Mouse (Mus musculus): Measurements from ENCODE around the gene Gm49673.
"Not testable (repeated sequence)": the region's sequence is repeated elsewhere in the genome, so short reads cannot be mapped to it uniquely, and the experiment has no call there.

Gm49673 gene

GRCm38 (mm10) chr17:8147439-8148316 is at the start of gene Gm49673, which contains the start of gene Rnaset2a:
Gm49673 (minus strand) TSS chr17:8147788.
Rnaset2a (minus strand) TSS chr17:8148097.
- not testable (repeated sequence) for H3K27me3 ChIP-seq (ENCODE audit: insufficient read depth, low read length); H3K36me3 ChIP-seq (ENCODE audit: insufficient read depth, low read length); H3K4me1 ChIP-seq (replicated peaks; ENCODE audit: low read depth, low read length); H3K9me3 ChIP-seq (ENCODE audit: low read length)
- H3K4me3 ChIP-seq (replicated peaks; ENCODE audit: low read length) = peak within 1 kb of the TSS; percentile 78

DNA sequence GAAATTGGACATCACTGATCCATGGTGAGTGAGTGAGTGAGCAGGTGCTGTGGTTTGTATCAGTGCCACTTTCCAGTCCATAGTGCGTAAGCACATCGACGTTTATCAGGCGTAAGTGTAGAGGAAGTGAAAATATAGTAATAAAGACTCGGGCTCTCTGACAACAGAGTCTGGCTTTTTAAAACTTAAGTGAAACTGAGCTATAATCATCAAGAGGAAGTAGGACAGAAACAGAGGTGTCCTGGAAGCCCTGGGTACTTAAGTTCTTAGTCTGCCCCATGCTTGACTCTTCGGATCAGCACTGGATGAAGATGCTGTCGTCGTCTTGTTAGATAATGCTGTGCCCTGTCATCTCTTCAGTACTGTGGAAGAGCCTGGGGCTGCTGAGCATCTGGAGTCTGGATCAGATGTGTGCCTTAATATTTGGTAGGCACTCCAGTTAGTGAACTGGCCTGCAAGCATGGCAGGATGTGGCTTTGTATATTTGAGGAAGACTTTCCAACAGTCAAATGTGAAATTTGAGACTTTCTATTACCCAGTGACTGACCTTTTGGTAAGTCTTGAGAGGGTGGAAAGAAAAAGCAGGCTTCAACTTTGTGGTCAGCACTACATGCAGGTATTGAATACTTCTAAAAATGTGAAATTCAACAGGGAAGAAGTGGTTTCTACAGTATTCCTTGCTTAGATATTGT is 48.2 kb upstream of the Gm49673 start:
- Histone ChIP-seq H3K9me3 (ENCODE audit: low read length) (no peaks in the 10 kb centered on the region), H3K4me3 (replicated peaks; ENCODE audit: low read length) (no peak overlapping the region), H3K4me1 (replicated peaks; ENCODE audit: low read depth, low read length) (no peaks in the 10 kb centered on the region), H3K27me3 (ENCODE audit: insufficient read depth, low read length) (no peaks in the 10 kb centered on the region), H3K36me3 (ENCODE audit: insufficient read depth, low read length) (peaks cover 79% of the 10 kb centered on the region)
- TF ChIP-seq POU5F1 (IDR thresholded peaks at IDR 0.05; ENCODE audit: borderline replicate concordance, low read length) (no peak), CTCF (conservative IDR thresholded peaks at IDR 0.05; ENCODE audit: low read length) (no peak), NANOG (IDR thresholded peaks at IDR 0.05; ENCODE audit: borderline replicate concordance, low read length) (no peak)

- H3K9me3 ChIP-seq (ENCODE audit: low read length) = no peaks in the 10 kb centered on the region
- no peak overlapping the region for H3K4me3 ChIP-seq (replicated peaks; ENCODE audit: low read length)
- H3K27me3 ChIP-seq (ENCODE audit: insufficient read depth, low read length) = no peaks in the 10 kb centered on the region
- TF ChIP-seq POU5F1 (IDR thresholded peaks at IDR 0.05; ENCODE audit: borderline replicate concordance, low read length) = no peak
- TF ChIP-seq CTCF (conservative IDR thresholded peaks at IDR 0.05; ENCODE audit: low read length) = no peak
- no peak for TF ChIP-seq NANOG (IDR thresholded peaks at IDR 0.05; ENCODE audit: borderline replicate concordance, low read length)
- H3K36me3 ChIP-seq (ENCODE audit: insufficient read depth, low read length) = peaks cover 90% of the 10 kb centered on the region
- peaks cover 11% of the 10 kb centered on the region; the same call in 1 of the 2 replicates for H3K4me1 ChIP-seq (replicated peaks; ENCODE audit: low read depth, low read length)
Measured at GRCm38 (mm10) chr17:8193678-8194077, 46.1 kb upstream of the Gm49673 start.

DNA sequence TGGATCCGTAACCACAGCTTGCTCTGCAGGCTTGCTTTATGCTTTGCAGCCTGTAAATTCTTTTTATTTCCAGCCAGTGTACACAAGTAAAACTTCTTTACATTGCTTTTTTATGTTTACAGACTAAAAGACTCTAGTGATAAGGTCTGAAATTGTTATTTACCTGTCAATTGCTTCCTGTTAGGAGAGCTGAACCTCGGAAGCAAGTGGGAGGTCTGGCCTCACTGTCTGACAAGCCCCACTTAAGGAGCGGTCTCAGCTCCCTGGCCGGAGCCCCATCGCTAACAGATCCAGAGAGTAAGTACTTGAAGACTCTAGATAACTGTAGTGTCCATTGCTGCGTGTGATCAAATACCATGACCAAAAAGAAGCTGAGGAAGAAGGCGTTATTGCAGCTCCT is 36.6 kb upstream of the Gm49673 start:
- Histone ChIP-seq H3K36me3 (ENCODE audit: insufficient read depth, low read length) (peaks cover 92% of the 10 kb centered on the region), H3K27me3 (ENCODE audit: insufficient read depth, low read length) (no peaks in the 10 kb centered on the region), H3K4me3 (replicated peaks; ENCODE audit: low read length) (no peak overlapping the region), H3K4me1 (replicated peaks; ENCODE audit: low read depth, low read length) (peaks cover 6% of the 10 kb centered on the region; the same call in 1 of the 2 replicates), H3K9me3 (ENCODE audit: low read length) (no peaks in the 10 kb centered on the region)
- TF ChIP-seq CTCF (conservative IDR thresholded peaks at IDR 0.05; ENCODE audit: low read length) (no peak), POU5F1 (IDR thresholded peaks at IDR 0.05; ENCODE audit: borderline replicate concordance, low read length) (no peak), NANOG (IDR thresholded peaks at IDR 0.05; ENCODE audit: borderline replicate concordance, low read length) (no peak)

- Histone ChIP-seq H3K36me3 (ENCODE audit: insufficient read depth, low read length) (peaks cover 92% of the 10 kb centered on the region), H3K27me3 (ENCODE audit: insufficient read depth, low read length) (no peaks in the 10 kb centered on the region), H3K4me1 (replicated peaks; ENCODE audit: low read depth, low read length) (peaks cover 6% of the 10 kb centered on the region; the same call in 1 of the 2 replicates), H3K9me3 (ENCODE audit: low read length) (no peaks in the 10 kb centered on the region), H3K4me3 (replicated peaks; ENCODE audit: low read length) (no peak overlapping the region)
- no peak for TF ChIP-seq CTCF (conservative IDR thresholded peaks at IDR 0.05; ENCODE audit: low read length)
- TF ChIP-seq POU5F1 (IDR thresholded peaks at IDR 0.05; ENCODE audit: borderline replicate concordance, low read length) = no peak
- TF ChIP-seq NANOG (IDR thresholded peaks at IDR 0.05; ENCODE audit: borderline replicate concordance, low read length) = no peak
Measured at GRCm38 (mm10) chr17:8183815-8184214, 36.2 kb upstream of the Gm49673 start.

DNA sequence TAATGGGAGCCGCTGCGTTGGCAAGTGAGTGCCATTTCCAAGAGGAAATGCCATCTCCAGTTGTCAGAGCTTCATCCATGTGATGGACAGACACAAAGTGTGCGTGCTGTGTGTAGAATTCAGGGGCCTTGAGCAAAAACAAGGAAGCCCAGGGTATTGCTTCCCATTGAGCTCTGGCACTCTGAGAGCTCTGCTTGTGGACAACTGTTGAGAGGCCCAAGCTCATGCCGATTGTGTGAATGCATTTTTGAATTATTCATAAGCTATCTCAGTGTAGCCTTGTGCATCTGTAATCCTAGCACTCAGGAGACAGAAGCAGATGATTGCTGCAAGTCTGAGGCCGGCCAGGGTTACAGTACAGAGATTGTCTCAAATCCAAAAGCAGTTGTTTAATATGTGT is 29.5 kb upstream of the Gm49673 start:
- Histone ChIP-seq H3K36me3 (ENCODE audit: insufficient read depth, low read length) (peaks cover 96% of the 10 kb centered on the region), H3K4me3 (replicated peaks; ENCODE audit: low read length) (no peak overlapping the region), H3K27me3 (ENCODE audit: insufficient read depth, low read length) (no peaks in the 10 kb centered on the region), H3K9me3 (ENCODE audit: low read length) (no peaks in the 10 kb centered on the region), H3K4me1 (replicated peaks; ENCODE audit: low read depth, low read length) (0 out of 2 replicates have a peak, but pooled peaks cover 2% of the 10 kb centered on the region)
- no peak for TF ChIP-seq POU5F1 (IDR thresholded peaks at IDR 0.05; ENCODE audit: borderline replicate concordance, low read length)
- TF ChIP-seq CTCF (conservative IDR thresholded peaks at IDR 0.05; ENCODE audit: low read length) = no peak

DNA sequence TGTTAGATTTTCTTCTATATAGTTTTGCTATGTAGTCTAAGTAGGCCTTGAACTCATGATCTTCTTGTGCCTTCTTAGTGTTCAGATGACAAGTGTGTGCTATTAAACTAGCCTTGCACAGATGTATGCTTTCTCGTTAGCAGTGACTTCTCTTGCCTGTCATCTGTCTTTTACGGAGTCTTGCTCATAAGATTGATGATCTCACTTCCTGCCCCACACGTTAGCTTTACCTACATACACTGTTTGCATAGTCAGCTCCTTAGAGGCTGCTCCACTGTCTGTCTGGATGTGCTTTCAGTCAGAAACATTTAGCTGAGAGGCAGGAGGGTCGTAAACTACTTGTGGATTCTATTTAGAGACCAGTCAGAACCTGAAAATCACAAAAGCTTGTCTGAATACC is 23.5 kb upstream of the Gm49673 start:
- H3K4me3 ChIP-seq (replicated peaks; ENCODE audit: low read length) = no peak overlapping the region
- H3K4me1 ChIP-seq (replicated peaks; ENCODE audit: low read depth, low read length) = peaks cover 5% of the 10 kb centered on the region
- H3K27me3 ChIP-seq (ENCODE audit: insufficient read depth, low read length) = no peaks in the 10 kb centered on the region
- H3K36me3 ChIP-seq (ENCODE audit: insufficient read depth, low read length) = peaks cover 83% of the 10 kb centered on the region
- TF ChIP-seq POU5F1 (IDR thresholded peaks at IDR 0.05; ENCODE audit: borderline replicate concordance, low read length) (no peak), CTCF (conservative IDR thresholded peaks at IDR 0.05; ENCODE audit: low read length) (no peak), NANOG (IDR thresholded peaks at IDR 0.05; ENCODE audit: borderline replicate concordance, low read length) (no peak)
- H3K9me3 ChIP-seq (ENCODE audit: low read length) = no peaks in the 10 kb centered on the region

GRCm38 (mm10) chr17:8170331-8170730 is 22.7 kb upstream of the Gm49673 start:
- TF ChIP-seq POU5F1 (IDR thresholded peaks at IDR 0.05; ENCODE audit: borderline replicate concordance, low read length) = no peak
- no peak for TF ChIP-seq NANOG (IDR thresholded peaks at IDR 0.05; ENCODE audit: borderline replicate concordance, low read length)
- TF ChIP-seq CTCF (conservative IDR thresholded peaks at IDR 0.05; ENCODE audit: low read length) = no peak
- Histone ChIP-seq H3K36me3 (ENCODE audit: insufficient read depth, low read length) (peaks cover 76% of the 10 kb centered on the region), H3K9me3 (ENCODE audit: low read length) (no peaks in the 10 kb centered on the region), H3K27me3 (ENCODE audit: insufficient read depth, low read length) (no peaks in the 10 kb centered on the region), H3K4me1 (replicated peaks; ENCODE audit: low read depth, low read length) (peaks cover 5% of the 10 kb centered on the region), H3K4me3 (replicated peaks; ENCODE audit: low read length) (no peak overlapping the region)

DNA sequence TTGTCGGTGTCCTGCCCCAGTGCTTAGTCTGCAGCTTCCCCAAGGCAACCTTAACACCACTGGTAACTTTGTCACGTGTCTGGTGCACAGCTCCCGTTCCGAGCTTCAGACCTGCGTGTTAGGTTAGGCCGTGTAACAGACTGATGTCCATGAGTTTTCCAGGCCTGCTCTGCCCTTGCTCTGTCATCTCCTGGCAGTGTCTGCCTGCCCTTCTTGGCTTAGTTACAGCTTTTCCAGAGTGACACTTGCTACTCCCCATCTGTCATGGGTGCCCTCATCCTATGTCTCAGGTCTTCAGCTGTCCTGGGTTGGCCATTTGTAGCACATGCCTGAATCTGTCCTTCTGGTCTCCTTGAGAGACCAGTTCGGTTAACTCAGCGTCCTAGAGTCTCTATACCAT is 19.8 kb upstream of the Gm49673 start:
- H3K4me1 ChIP-seq (replicated peaks; ENCODE audit: low read depth, low read length); H3K27me3 ChIP-seq (ENCODE audit: insufficient read depth, low read length); H3K4me3 ChIP-seq (replicated peaks; ENCODE audit: low read length); H3K9me3 ChIP-seq (ENCODE audit: low read length): not testable (repeated sequence)
- peaks cover 47% of the 10 kb centered on the region for H3K36me3 ChIP-seq (ENCODE audit: insufficient read depth, low read length)

DNA sequence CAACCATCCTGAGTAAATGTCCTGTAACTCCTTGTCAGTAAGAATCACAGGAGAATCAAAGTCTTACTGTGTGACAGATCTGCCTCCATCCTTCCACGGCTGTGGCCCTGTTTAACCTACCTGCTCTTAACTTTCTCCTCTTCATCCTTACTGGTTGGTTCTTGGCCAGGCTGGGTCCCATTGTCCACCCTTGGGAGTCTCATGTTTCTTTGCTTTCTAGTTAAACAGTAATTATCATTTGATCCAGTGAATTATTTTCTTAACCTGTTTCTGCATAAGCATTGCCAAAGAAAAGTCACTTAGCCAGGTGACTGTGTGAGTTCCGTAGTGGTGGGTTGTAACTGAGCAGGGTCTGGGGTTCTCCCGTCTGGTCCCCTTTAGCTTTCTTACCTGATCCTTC is 18.9 kb upstream of the Gm49673 start:
- Histone ChIP-seq H3K4me3 (replicated peaks; ENCODE audit: low read length) (peak overlapping the region; percentile 80), H3K36me3 (ENCODE audit: insufficient read depth, low read length) (peaks cover 37% of the 10 kb centered on the region)
- not testable (repeated sequence) for H3K4me1 ChIP-seq (replicated peaks; ENCODE audit: low read depth, low read length); H3K9me3 ChIP-seq (ENCODE audit: low read length); H3K27me3 ChIP-seq (ENCODE audit: insufficient read depth, low read length)

DNA sequence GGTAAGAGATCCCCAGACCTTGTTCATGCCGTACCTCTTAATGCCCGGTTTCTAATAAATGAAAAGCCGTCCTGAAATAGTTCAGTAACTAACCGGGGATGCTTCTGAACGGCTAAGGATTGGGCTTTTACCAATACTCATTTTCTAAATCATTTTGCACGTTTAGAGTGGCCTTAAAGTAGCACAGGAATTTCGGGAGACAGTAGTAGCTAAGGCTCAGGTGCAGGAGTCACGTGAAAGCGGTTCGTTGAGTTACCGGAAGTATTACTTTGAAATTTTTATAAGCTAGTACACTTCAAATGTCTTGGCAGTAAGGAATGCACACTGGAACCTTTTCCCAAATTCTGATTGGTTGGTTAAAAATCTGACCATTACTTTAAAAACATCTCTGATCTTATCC is 18.4 kb upstream of the Gm49673 start:
- H3K4me1 ChIP-seq (replicated peaks; ENCODE audit: low read depth, low read length); H3K27me3 ChIP-seq (ENCODE audit: insufficient read depth, low read length); H3K9me3 ChIP-seq (ENCODE audit: low read length): not testable (repeated sequence)
- Histone ChIP-seq H3K36me3 (ENCODE audit: insufficient read depth, low read length) (peaks cover 33% of the 10 kb centered on the region), H3K4me3 (replicated peaks; ENCODE audit: low read length) (peak overlapping the region; percentile 80)

GRCm38 (mm10) chr17:8165608-8165945 is 18.0 kb upstream of the Gm49673 start:
- H3K27me3 ChIP-seq (ENCODE audit: insufficient read depth, low read length); H3K4me1 ChIP-seq (replicated peaks; ENCODE audit: low read depth, low read length); H3K9me3 ChIP-seq (ENCODE audit: low read length): not testable (repeated sequence)
- peak overlapping the region; percentile 80 for H3K4me3 ChIP-seq (replicated peaks; ENCODE audit: low read length)
- peaks cover 29% of the 10 kb centered on the region for H3K36me3 ChIP-seq (ENCODE audit: insufficient read depth, low read length)
